In the genomic region with DNA sequence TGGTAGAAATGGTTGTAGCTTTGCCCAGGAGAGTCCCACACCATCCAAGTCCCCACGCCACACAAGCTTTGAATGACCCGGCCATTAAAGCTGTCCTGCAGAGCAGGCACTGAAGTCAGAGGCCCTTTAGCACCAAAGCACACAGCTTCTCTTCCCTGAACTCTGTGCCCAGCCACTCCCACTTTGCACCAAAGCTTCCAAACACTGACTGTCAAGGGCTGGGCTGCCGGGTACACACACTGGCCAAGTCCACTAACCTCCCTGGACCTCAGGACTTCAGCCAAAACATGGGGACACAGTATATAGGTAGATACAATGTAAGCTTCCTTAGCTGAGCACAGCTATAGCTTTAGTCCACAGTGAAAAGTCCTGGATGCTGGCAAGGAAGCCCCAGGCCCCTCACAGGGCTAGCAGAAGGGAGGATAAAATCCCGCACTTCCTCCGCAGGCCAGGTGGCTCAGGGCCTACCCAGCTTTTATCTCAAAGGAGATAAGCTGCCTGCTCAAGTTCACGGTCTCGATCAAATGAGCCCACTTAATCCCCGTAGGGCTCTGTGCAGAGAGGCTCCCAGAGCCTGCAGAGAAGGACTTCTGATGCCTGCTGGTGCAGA, we compare ENCODE assay signal across 9 mouse cellular contexts. TPM values are rescaled to one million over a fixed set of nuclear protein-coding genes. Genes with fewer than 3 reads are reported as not detected.
DNase-seq lines count a peak whose midpoint lies in the region; ATAC-seq and TF ChIP-seq lines count a peak whose summit lies in the region.
"Had no signal": no experiment of that assay in that cellular context is flagged by ENCODE, and none has a peak within 500 bp of the region (broad histone marks: within the 10 kb centered on the region; RNA-seq: fewer than 3 reads in every experiment).

No protein-coding gene starts in this region.

- H3K9ac ChIP-seq in lung, embryonic 14.5 days, result no peak overlapping the region
- H3K9ac ChIP-seq in forebrain, embryonic 15.5 days (replicated peaks), result no peak overlapping the region
- H3K9ac ChIP-seq in limb, embryonic 14.5 days (ENCODE audit: low read depth, low read length, severe bottlenecking), result peak overlapping the region; percentile 25; the same call in 1 of the 2 replicates
- no peak overlapping the region for H3K9ac ChIP-seq in stomach, embryonic 15.5 days
- H3K9ac ChIP-seq: liver, embryonic 14.5 days had no signal

- TF ChIP-seq POLR2A in limb, embryonic 14.5 days (IDR thresholded peaks at IDR 0.05; ENCODE audit: borderline replicate concordance, extremely low read depth, insufficient read depth, insufficient read length), result no peak

- no peak overlapping the region for H3K4me2 ChIP-seq in lung, embryonic 14.5 days
- no peak overlapping the region for H3K4me2 ChIP-seq in forebrain, embryonic 15.5 days (replicated peaks)
- no peak overlapping the region for H3K4me2 ChIP-seq in limb, embryonic 14.5 days (replicated peaks; ENCODE audit: low read depth, low read length, severe bottlenecking)
- no peak overlapping the region for H3K4me2 ChIP-seq in stomach, embryonic 15.5 days

- peaks cover 41% of the 10 kb centered on the region for H3K4me1 ChIP-seq in lung, embryonic 14.5 days (ENCODE audit: insufficient read depth)
- peaks cover 76% of the 10 kb centered on the region for H3K4me1 ChIP-seq in forebrain, embryonic 15.5 days
- peaks cover 59% of the 10 kb centered on the region for H3K4me1 ChIP-seq in limb, embryonic 14.5 days (ENCODE audit: control insufficient read depth, insufficient read depth, low read length)
- peaks cover 83% of the 10 kb centered on the region for H3K4me1 ChIP-seq in stomach, embryonic 15.5 days

- no peaks in the 10 kb centered on the region for H3K27me3 ChIP-seq in lung, embryonic 14.5 days (ENCODE audit: insufficient read depth, low read length)
- H3K27me3 ChIP-seq in forebrain, embryonic 15.5 days, result no peaks in the 10 kb centered on the region
- H3K27me3 ChIP-seq in limb, embryonic 14.5 days (ENCODE audit: control insufficient read depth, insufficient read depth, low read length), result no peaks in the 10 kb centered on the region
- H3K27me3 ChIP-seq in stomach, embryonic 15.5 days (replicated peaks), result no peaks in the 10 kb centered on the region

- ATAC-seq in lung, embryonic 14.5 days (ENCODE audit: insufficient read depth), result no peak
- ATAC-seq in forebrain, embryonic 15.5 days (replicated peaks), result no peak
- ATAC-seq in limb, embryonic 14.5 days (ENCODE audit: low FRiP score, low read depth), result no peak
- ATAC-seq in stomach, embryonic 15.5 days (ENCODE audit: insufficient read depth, low FRiP score, low read depth), result no peak

- peaks cover 17% of the 10 kb centered on the region; the same call in 1 of the 2 replicates for H3K36me3 ChIP-seq in lung, embryonic 14.5 days (ENCODE audit: insufficient read depth)
- no peaks in the 10 kb centered on the region for H3K36me3 ChIP-seq in forebrain, embryonic 15.5 days
- H3K36me3 ChIP-seq in limb, embryonic 14.5 days (ENCODE audit: control insufficient read depth, insufficient read depth, low read length), result no peaks in the 10 kb centered on the region; the same call in 1 of the 2 replicates
- H3K36me3 ChIP-seq in stomach, embryonic 15.5 days, result no peaks in the 10 kb centered on the region

- peak overlapping the region; percentile 9; the same call in 1 of the 2 replicates for H3K27ac ChIP-seq in lung, embryonic 14.5 days (ENCODE audit: low read depth)
- peak overlapping the region; percentile 81 for H3K27ac ChIP-seq in forebrain, embryonic 15.5 days (replicated peaks)
- 0 out of 2 replicates have a peak overlapping the region, but pooled peaks have one; percentile 35 for H3K27ac ChIP-seq in limb, embryonic 14.5 days (replicated peaks; ENCODE audit: low read depth, low read length)
- H3K27ac ChIP-seq in stomach, embryonic 15.5 days, result peak overlapping the region; percentile 55
- H3K27ac ChIP-seq: liver, embryonic 14.5 days had no signal

- H3K9me3 ChIP-seq in lung, embryonic 14.5 days (ENCODE audit: low read depth, low read length), result no peaks in the 10 kb centered on the region
- no peaks in the 10 kb centered on the region for H3K9me3 ChIP-seq in forebrain, embryonic 15.5 days
- H3K9me3 ChIP-seq in limb, embryonic 14.5 days (ENCODE audit: control insufficient read depth, low read length), result no peaks in the 10 kb centered on the region
- H3K9me3 ChIP-seq in stomach, embryonic 15.5 days, result no peaks in the 10 kb centered on the region

- no peak overlapping the region for H3K4me3 ChIP-seq in lung, embryonic 14.5 days (ENCODE audit: low read depth, low read length)
- H3K4me3 ChIP-seq in forebrain, embryonic 15.5 days, result no peak overlapping the region
- no peak overlapping the region for H3K4me3 ChIP-seq in limb, embryonic 14.5 days (replicated peaks; ENCODE audit: low read length)
- H3K4me3 ChIP-seq in stomach, embryonic 15.5 days (replicated peaks), result no peak overlapping the region

- no peak for DNase-seq in lung, embryonic 14.5 days
- no peak for DNase-seq in lung, postnatal 4 days
- DNase-seq in limb, embryonic 14.5 days (ENCODE audit: low spot score), result no peak
- DNase-seq in right cerebral cortex, postnatal 36 days (ENCODE audit: low spot score in 2 of 2), result no peak
- DNase-seq in thymus, postnatal 36 days, result no peak
- DNase-seq: right cerebral cortex, postnatal 25 days had no signal

- TF ChIP-seq CTCF in lung, embryonic 14.5 days (IDR thresholded peaks at IDR 0.05; ENCODE audit: low read depth), result no peak

- 44% methylated on average over 8 of the region's 8 CpGs for WGBS in lung, embryonic 14.5 days
- WGBS in forebrain, embryonic 15.5 days, result 18% methylated on average over 8 of the region's 8 CpGs
- WGBS in limb, embryonic 14.5 days, result 39% methylated on average over 8 of the region's 8 CpGs
- WGBS in stomach, embryonic 15.5 days, result 33% methylated on average over 8 of the region's 8 CpGs

RNA-seq across cellular contexts. Expression of a gene that starts 15.5 kb away (rescaled TPM):
- polyA plus RNA-seq in lung, embryonic 14.5 days (2014; fragmentation: Nextera tagmentation; extraction: Ambion mirVana), result 34.9 and 36.5 TPM in 2 replicates
- polyA plus RNA-seq in forebrain, embryonic 15.5 days (2015; fragmentation: Nextera tagmentation; extraction: Ambion mirVana), result 30.2 and 31.6 TPM in 2 replicates
- polyA plus RNA-seq in limb, embryonic 14.5 days (2012; rRNA removed), result 75.9 and 89.8 TPM in 2 replicates
- polyA plus RNA-seq in limb, embryonic 14.5 days (2014; fragmentation: Nextera tagmentation; extraction: Ambion mirVana), result 37.0 and 39.3 TPM in 2 replicates
- polyA plus RNA-seq in stomach, embryonic 15.5 days (2015; fragmentation: Nextera tagmentation; extraction: Ambion mirVana), result 26.7 and 32.5 TPM in 2 replicates

Comparison
In these comparisons a context has a peak if more than half of its experiments do, and no peak if none do; other contexts are left out.
1. H3K27ac ChIP-seq: peak in every context shown above with its lines; median percentile 81 in forebrain, embryonic 15.5 days; 55 in stomach, embryonic 15.5 days; 35 in limb, embryonic 14.5 days; 9 in lung, embryonic 14.5 days.